17 mouse cellular contexts compared by ENCODE assay signal in genomic region chr19:38336553-38336952, GRCm38 (mm10).
"Had no signal": no experiment of that assay in that cellular context is flagged by ENCODE, and none has a peak within 500 bp of the region (broad histone marks: within the 10 kb centered on the region; RNA-seq: fewer than 3 reads in every experiment).

No protein-coding gene starts in this region.

- H3K36me3 ChIP-seq: hindbrain, embryonic 13.5 days; limb, embryonic 13.5 days; liver, embryonic 13.5 days; lung, embryonic 15.5 days; midbrain, embryonic 15.5 days; neural tube, embryonic 12.5 days had no signal

- H3K4me1 ChIP-seq: limb, embryonic 13.5 days; liver, embryonic 13.5 days; lung, embryonic 15.5 days; megakaryocyte, embryonic 14.5 days; midbrain, embryonic 15.5 days; neural tube, embryonic 12.5 days had no signal

- DNase-seq: left cerebral cortex, postnatal 4 days; liver, embryonic 13.5 days; liver, postnatal 0 days; lung, postnatal 14 days; spleen, adult 18-20 months; thymus, adult 2 months; thymus, postnatal 36 days had no signal

- H3K4me2 ChIP-seq: hindbrain, embryonic 13.5 days; limb, embryonic 13.5 days; liver, embryonic 13.5 days; lung, embryonic 15.5 days; midbrain, embryonic 11.5 days; midbrain, embryonic 15.5 days; neural tube, embryonic 12.5 days had no signal

- ATAC-seq: hindbrain, postnatal 0 days; liver, postnatal 0 days; midbrain, embryonic 15.5 days had no signal

- H3K9me3 ChIP-seq: hindbrain, embryonic 13.5 days; limb, embryonic 13.5 days; liver, embryonic 13.5 days; lung, embryonic 15.5 days; megakaryocyte, embryonic 14.5 days; midbrain, embryonic 15.5 days; neural tube, embryonic 12.5 days had no signal

- H3K4me3 ChIP-seq: hindbrain, embryonic 13.5 days; limb, embryonic 13.5 days; liver, embryonic 13.5 days; lung, embryonic 15.5 days; megakaryocyte, embryonic 14.5 days; midbrain, embryonic 15.5 days; neural tube, embryonic 12.5 days had no signal

- H3K9ac ChIP-seq: hindbrain, embryonic 13.5 days; limb, embryonic 13.5 days; liver, embryonic 13.5 days; liver, postnatal 0 days; lung, embryonic 15.5 days; midbrain, embryonic 15.5 days; neural tube, embryonic 12.5 days had no signal

- H3K27me3 ChIP-seq: hindbrain, embryonic 13.5 days; limb, embryonic 13.5 days; liver, embryonic 13.5 days; lung, embryonic 15.5 days; megakaryocyte, embryonic 14.5 days; midbrain, embryonic 15.5 days; neural tube, embryonic 12.5 days had no signal

- H3K27ac ChIP-seq: hindbrain, embryonic 13.5 days; hindbrain, postnatal 0 days; kidney, postnatal 0 days; limb, embryonic 13.5 days; liver, embryonic 13.5 days; lung, embryonic 15.5 days; macrophage; midbrain, embryonic 15.5 days; neural tube, embryonic 12.5 days had no signal
